Mouse (Mus musculus) kidney, adult 9 months (tissue): ENCODE results near the gene Pcbp1.
"Not testable (repeated sequence)": the region's sequence is repeated elsewhere in the genome, so short reads cannot be mapped to it uniquely, and the experiment has no call there.

Experiments
- DNase-seq: peaks from one replicate; pipeline ENCODE4 v3.0.0; 2022

Pcbp1 gene

DNA sequence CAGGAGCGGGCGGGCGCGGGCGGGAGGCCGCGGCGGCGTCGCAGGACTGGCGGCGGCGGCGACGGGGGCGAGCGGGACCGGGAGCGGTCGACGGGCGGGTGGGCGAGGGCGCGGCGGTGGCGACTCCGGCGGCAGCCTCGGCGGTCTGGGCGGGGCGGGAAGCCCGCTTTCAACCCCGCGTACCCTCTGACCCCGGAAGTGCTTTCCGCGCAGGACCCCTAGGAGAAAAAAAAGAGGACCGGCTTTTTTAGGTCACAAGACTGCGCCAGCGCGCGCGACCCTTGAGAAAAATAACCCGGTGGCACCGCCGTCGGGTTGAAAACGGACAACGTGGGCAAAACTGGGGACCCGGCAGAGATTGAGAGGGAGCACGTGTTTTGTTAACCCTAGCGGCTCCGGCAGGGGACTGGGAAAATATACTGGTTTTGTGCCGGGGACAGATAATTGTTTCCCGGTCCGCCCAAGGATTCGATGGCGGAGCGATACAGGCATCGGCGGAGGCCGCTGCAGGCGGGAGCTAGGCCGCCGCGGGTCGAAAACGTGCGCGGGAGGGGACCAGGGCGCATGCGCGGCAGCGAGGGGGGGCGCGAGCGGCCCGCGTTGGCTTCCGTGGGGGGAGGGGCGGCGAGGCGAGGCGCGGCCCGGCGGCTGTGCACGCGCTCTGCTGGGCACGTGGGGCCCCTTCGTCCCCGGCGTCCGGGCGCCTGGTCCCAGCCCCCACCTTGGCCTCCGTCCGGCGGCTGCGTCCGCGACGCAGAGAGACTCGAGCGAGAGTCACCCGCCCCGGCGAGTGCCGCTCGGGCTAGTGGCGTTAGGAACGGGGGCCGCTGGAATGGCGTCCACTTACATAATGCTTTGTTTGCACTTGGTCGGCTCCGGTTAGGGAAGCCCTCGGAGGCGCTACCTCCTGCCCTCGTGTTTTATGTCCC lies at the start of gene Pcbp1:
Gene Pcbp1 (minus strand): TSS at position 290 of the 929 bp plus-strand sequence.
- DNase-seq: peak; percentile 95

- no peak for DNase-seq
Observed at GRCm38 (mm10) chr6:86574495-86574894, 48.4 kb upstream of the Pcbp1 start.

DNA sequence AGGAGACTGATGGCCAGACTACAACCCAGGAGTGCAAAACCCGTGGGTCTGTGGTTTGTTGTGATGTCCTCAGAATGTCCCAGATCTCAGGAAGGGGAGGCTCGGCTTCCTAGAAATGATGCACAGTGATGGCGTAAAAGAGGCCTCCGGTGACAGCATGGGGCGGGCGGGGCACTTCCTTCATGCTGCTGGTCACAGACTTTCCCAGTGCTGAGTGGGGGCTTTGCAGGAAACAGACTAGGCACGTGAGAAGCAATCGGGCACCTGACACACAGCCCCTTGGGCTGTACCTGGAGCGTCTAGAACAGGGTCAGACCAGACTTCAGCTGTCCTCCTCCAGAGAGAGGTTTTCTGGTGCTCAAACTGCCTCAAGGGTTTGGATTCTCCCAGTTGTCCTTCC lies 44.7 kb upstream of the Pcbp1 start:
- DNase-seq: peak; percentile 24

GRCm38 (mm10) chr6:86569461-86569820 lies 43.3 kb upstream of the Pcbp1 start:
- DNase-seq: peak; percentile 30

GRCm38 (mm10) chr6:86568816-86569460 lies 42.8 kb upstream of the Pcbp1 start:
- DNase-seq: no peak

GRCm38 (mm10) chr6:86565782-86566181 lies 39.7 kb upstream of the Pcbp1 start:
- DNase-seq: no peak

GRCm38 (mm10) chr6:86557182-86557581 lies 31.1 kb upstream of the Pcbp1 start:
- DNase-seq: not testable (repeated sequence)

DNA sequence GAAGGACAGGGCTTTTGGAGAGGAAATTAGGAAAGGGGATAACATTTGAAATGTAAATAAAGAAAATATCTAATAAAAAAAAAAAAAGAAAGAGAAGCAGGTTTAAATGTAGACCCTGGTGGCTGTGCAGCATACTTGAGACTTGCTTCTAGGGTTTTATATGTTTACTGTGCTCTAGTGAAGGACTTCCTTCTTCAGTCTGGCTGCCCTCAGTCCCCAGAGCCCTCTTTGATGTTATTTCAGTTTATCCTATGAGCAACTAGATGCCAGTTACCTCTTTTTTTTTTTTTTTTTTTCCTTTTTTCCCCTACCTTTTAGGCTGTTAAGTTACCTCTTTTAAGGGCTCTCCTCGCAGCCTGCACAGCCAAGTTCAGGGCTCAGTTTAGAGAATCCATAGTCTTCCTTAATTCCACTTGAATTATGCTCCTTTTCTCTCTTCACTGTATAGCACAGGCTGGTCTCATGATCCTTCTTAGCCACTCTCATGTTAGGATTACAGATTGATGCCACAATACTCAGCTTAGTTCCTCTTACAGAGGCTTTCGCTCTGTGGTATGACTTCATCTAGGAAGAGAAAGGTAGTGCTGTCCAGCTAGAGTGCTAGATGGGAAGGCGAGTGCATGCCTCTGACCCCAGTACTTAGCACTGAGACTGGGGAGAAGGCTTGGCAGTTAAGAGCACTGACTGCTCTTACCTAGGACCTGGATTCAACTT lies 30.4 kb upstream of the Pcbp1 start:
- DNase-seq: no peak

- no peak for DNase-seq
Observed at GRCm38 (mm10) chr6:86550587-86550986, 24.5 kb upstream of the Pcbp1 start.

GRCm38 (mm10) chr6:86547880-86548367 lies 21.8 kb upstream of the Pcbp1 start:
- DNase-seq: peak; percentile 65

GRCm38 (mm10) chr6:86547228-86547755 lies 21.2 kb upstream of the Pcbp1 start:
- no peak for DNase-seq

- peak; percentile 54 for DNase-seq
Observed at GRCm38 (mm10) chr6:86545236-86545635, 19.1 kb upstream of the Pcbp1 start.

GRCm38 (mm10) chr6:86543869-86544268 lies 17.7 kb upstream of the Pcbp1 start:
- DNase-seq: no peak

GRCm38 (mm10) chr6:86543060-86543459 lies 16.9 kb upstream of the Pcbp1 start:
- DNase-seq: no peak

DNA sequence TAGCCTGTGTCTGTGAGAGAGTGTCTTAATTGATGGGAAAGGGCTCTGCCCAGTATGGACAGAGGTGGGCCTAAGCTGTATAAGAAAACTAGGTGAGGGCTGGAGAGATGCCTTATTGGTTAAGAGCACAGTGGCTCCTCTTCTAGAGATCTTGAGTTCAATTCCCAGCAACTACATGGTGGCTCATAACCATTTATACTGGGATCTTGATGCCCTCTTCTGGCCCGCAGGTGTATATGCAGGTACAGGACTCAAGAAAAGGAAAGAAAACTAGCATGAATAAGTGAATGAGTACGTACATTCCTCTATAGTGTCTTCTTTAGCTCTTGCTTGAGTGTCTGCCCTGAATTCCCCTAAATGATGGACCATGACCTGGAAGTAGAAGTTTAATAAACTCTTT lies 15.5 kb upstream of the Pcbp1 start:
- no peak for DNase-seq

DNA sequence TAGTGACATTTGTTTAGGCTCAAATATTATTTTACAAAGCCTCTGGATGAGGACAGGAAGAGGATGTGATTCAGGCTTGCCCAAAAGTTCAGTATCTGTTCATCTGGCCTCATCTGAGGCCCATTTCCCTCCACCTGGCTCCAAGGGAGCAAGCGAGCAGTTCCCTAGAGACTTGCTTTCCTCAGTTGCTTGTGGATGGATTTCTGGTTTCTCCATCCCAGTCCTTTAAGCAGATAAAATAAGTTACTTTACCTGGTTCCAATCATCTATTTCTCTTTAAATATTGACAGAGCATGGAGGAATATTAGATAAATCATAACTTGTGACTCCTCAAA lies 2.3 kb upstream of the Pcbp1 start:
- no peak for DNase-seq

- DNase-seq: no peak
Observed at GRCm38 (mm10) chr6:86527766-86528450, 1.8 kb upstream of the Pcbp1 start.

DNA sequence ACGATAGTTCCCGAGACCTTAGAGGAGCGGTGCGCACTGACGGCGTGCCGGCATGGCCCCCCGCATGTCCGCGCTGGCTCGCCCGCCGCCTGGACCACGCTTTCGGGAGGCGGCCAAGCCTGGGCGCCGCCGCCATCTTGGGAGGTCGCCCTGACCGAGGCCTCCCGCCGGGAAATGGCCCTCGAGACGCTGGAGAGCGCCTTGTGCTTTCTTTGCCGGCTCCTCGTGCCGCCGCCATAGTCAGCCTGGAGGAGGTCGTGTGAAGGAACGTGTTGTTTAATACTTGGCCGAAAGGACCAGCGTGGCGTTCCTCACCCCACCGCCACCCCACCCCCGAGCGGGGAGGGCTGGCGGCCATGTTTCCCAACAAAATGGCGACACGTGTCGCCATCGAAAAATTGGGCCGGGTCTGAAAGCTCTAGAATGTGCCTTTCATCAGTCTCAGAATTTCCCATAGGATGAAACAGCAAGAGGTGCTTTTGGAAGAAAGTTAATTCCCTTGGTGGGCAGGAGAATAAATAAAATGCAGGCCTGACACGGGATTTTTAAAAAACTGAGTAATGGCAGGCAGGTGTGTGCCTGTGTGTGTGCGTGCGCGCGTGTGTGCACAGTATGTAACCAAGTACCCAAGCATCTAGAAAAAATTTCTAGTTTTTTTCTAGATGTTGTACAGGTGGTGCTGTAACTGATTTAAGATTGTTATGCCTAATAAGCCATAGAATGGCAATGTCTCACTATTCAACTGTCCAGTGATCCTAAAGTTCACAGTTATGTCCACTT lies 1.0 kb upstream of the Pcbp1 start:
- no peak for DNase-seq

DNA sequence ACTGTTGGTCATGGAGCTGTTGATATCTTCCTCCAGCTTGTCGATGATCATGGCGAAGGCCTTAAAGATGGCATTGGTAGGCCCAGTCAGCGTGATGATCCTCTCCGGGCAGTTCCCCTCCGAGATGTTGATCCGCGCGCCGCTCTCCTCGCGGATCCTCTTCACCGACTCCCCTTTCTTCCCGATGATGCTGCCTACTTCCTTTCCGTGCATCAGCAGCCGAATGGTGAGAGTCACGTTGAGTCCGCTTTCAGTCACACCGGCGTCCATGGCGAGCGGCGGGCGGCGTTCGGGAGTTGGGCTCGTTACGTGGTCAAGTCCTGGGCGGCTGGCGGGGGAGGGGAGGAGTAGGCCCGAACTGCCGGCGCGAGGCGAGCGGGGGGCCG lies 482 bp downstream of the Pcbp1 start:
- DNase-seq: peak; percentile 79

DNA sequence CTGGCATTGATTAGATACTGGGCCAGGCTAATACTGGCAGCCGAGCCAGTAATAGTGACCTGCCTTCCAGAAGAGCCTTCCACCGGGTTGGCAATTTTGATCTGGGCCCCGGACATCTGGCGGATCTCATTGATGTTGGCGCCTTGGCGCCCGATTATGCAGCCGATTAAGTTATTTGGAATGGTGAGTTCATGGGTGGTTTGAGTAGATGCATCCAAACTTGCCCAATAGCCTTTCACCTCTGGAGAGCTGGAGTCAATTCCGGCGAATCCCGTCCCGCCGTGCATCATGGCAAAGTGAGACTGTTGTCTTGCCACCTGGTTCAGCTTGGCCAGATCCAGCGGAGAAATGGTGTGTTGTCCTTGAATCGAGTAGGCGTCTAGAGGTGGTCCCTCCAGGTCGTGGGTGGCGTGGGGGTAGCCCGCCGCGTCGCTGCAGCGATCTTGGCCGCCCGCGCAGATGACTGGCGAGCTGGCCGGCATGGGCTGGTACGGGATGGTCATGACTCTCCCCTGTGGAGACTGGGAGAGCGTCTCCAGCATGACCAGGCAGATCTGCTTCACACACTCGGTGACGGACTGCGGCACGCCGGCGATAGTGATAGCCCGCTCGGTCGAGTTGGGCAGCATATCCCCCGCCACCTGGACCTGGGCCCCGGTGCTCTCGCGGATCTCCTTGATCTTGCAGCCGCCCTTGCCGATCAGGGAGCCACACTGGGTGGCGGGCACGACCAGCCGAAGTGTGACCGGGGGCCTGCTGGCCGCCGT lies 1.1 kb downstream of the Pcbp1 start:
- DNase-seq: peak; percentile 48
